Mouse (Mus musculus) intestine, embryonic 16.5 days (tissue): ENCODE measurements around the gene Mllt1. TPM values are rescaled to one million over a fixed set of nuclear protein-coding genes. Genes with fewer than 3 reads are reported as not detected.
"Not testable (repeated sequence)": the region's sequence is repeated elsewhere in the genome, so short reads cannot be mapped to it uniquely, and the experiment has no call there.

Experiments
- ATAC-seq: fragments of 200-750 bp; cut with Nextera tagmentation; 2 replicates; pipeline ENCODE4 v1.8.0; 2017; ENCODE audit warnings: moderate TSS enrichment, moderate library complexity
- H3K27ac ChIP-seq: fragments of 300-500 bp; sonication (generic); 2 replicates; pipeline ENCODE4 v1.5.1; 2014; ENCODE audit warnings: mild to moderate bottlenecking, low read length
- H3K27me3 ChIP-seq: fragments of 300-500 bp; sonication (generic); replicated peaks from 2 replicates; pipeline ENCODE4 v1.6.1; 2014; ENCODE audit warnings: low read length, control low read depth, mixed read lengths; ENCODE audit not compliant: control insufficient read depth, insufficient read depth
- H3K36me3 ChIP-seq: fragments of 300-500 bp; sonication (generic); 2 replicates; pipeline ENCODE4 v1.6.1; 2014; ENCODE audit warnings: low read length, control low read depth; ENCODE audit not compliant: control insufficient read depth, insufficient read depth
- H3K4me1 ChIP-seq: fragments of 300-500 bp; sonication (generic); 2 replicates; pipeline ENCODE4 v1.6.1; 2014; ENCODE audit warnings: low read length, control low read depth, mixed read lengths; ENCODE audit not compliant: control insufficient read depth, insufficient read depth
- H3K4me2 ChIP-seq: fragments of 300-500 bp; sonication (generic); 2 replicates; pipeline ENCODE4 v1.6.1; 2014; ENCODE audit warnings: low read depth, low read length, control low read depth
- H3K4me3 ChIP-seq: fragments of 300-500 bp; sonication (generic); 2 replicates; pipeline ENCODE4 v1.5.1; 2014; ENCODE audit warnings: mild to moderate bottlenecking, low read length
- H3K9ac ChIP-seq: fragments of 300-500 bp; sonication (generic); 2 replicates; pipeline ENCODE4 v1.6.1; 2014; ENCODE audit warnings: low read depth, low read length
- H3K9me3 ChIP-seq: fragments of 300-500 bp; sonication (generic); 2 replicates; pipeline ENCODE4 v1.6.1; 2016; ENCODE audit warnings: low read length, control low read depth; ENCODE audit not compliant: control insufficient read depth
- WGBS: fragments of 180-500 bp; shearing (Covaris S2); extraction: QIAGEN DNeasy Blood & Tissue Kit; methylation state at CpG from one replicate; pipeline ENCODE4 v1.1.7; 2014; 5-methylcytosine and 5-hydroxymethylcytosine counted together
- polyA plus RNA-seq: library from polyadenylated mRNA; unstranded; fragments of >200 nt; fragmentation: Nextera tagmentation; extraction: Ambion mirVana; gene quantifications from 2 replicates; pipeline ENCODE4 v1.2.1, GENCODE M21; 2015

Mllt1 gene
- polyA plus RNA-seq, 1 experiment from 2014 or later: 22.6 TPM

- Histone ChIP-seq H3K9me3 (no peaks in the 10 kb centered on the region), H3K4me2 (no peak overlapping the region), H3K27me3 (no peaks in the 10 kb centered on the region), H3K9ac (no peak overlapping the region), H3K4me1 (no peaks in the 10 kb centered on the region), H3K4me3 (no peak overlapping the region), H3K27ac (no peak overlapping the region), H3K36me3 (peaks cover 10% of the 10 kb centered on the region)
- 93% methylated on average over 3 of the region's 3 CpGs for WGBS
- no peak for ATAC-seq
Measured at GRCm38 (mm10) chr17:56919725-56920124, 15.5 kb downstream of the Mllt1 start.

GRCm38 (mm10) chr17:56917166-56917565 is 18.0 kb downstream of the Mllt1 start:
- no peaks in the 10 kb centered on the region for H3K4me1 ChIP-seq
- peaks cover 6% of the 10 kb centered on the region; the same call in 1 of the 2 replicates for H3K36me3 ChIP-seq
- WGBS: 96% methylated on average over 2 of the region's 2 CpGs
- H3K4me2 ChIP-seq: no peak overlapping the region
- H3K27ac ChIP-seq: no peak overlapping the region
- H3K27me3 ChIP-seq: no peaks in the 10 kb centered on the region
- H3K9me3 ChIP-seq: no peaks in the 10 kb centered on the region
- no peak for ATAC-seq
- no peak overlapping the region for H3K4me3 ChIP-seq
- no peak overlapping the region for H3K9ac ChIP-seq

- Histone ChIP-seq H3K27me3 (no peaks in the 10 kb centered on the region), H3K4me3 (no peak overlapping the region), H3K4me1 (no peaks in the 10 kb centered on the region), H3K36me3 (peaks cover 4% of the 10 kb centered on the region; the same call in 1 of the 2 replicates), H3K9me3 (no peaks in the 10 kb centered on the region), H3K27ac (no peak overlapping the region), H3K9ac (no peak overlapping the region), H3K4me2 (no peak overlapping the region)
- ATAC-seq: no peak
Measured at GRCm38 (mm10) chr17:56913444-56913843, 21.8 kb downstream of the Mllt1 start.

GRCm38 (mm10) chr17:56913023-56913422 is 22.2 kb downstream of the Mllt1 start:
- no peak for ATAC-seq
- peaks cover 4% of the 10 kb centered on the region; the same call in 1 of the 2 replicates for H3K36me3 ChIP-seq

GRCm38 (mm10) chr17:56909764-56910163 is 25.5 kb downstream of the Mllt1 start:
- not testable (repeated sequence) for H3K36me3 ChIP-seq, H3K9ac ChIP-seq, ATAC-seq

More at GRCm38 (mm10) chr17:56913023-56913422, 22.2 kb downstream of the Mllt1 start:
- Histone ChIP-seq H3K4me3 (no peak overlapping the region), H3K27ac (no peak overlapping the region), H3K27me3 (no peaks in the 10 kb centered on the region), H3K4me2 (no peak overlapping the region), H3K9me3 (no peaks in the 10 kb centered on the region), H3K4me1 (no peaks in the 10 kb centered on the region; the same call in 1 of the 2 replicates), H3K9ac (no peak overlapping the region)
- 87% methylated on average over 3 of the region's 3 CpGs for WGBS

GRCm38 (mm10) chr17:56907887-56908286 is 27.3 kb downstream of the Mllt1 start:
- WGBS: 41% methylated on average over 9 of the region's 9 CpGs
- H3K9ac ChIP-seq: no peak overlapping the region
- ATAC-seq: peak; percentile 21; the same call in 1 of the 2 replicates

More at GRCm38 (mm10) chr17:56909764-56910163, 25.5 kb downstream of the Mllt1 start:
- not testable (repeated sequence) for H3K27me3 ChIP-seq, H3K4me3 ChIP-seq, H3K4me1 ChIP-seq, H3K27ac ChIP-seq, H3K9me3 ChIP-seq, H3K4me2 ChIP-seq
- WGBS: 82% methylated on average over 2 of the region's 2 CpGs

GRCm38 (mm10) chr17:56907096-56907495 is 28.1 kb downstream of the Mllt1 start:
- no peaks in the 10 kb centered on the region for H3K27me3 ChIP-seq
- no peak overlapping the region for H3K4me2 ChIP-seq
- no peak overlapping the region for H3K4me3 ChIP-seq
- no peaks in the 10 kb centered on the region; the same call in 1 of the 2 replicates for H3K9me3 ChIP-seq
- no peaks in the 10 kb centered on the region; the same call in 1 of the 2 replicates for H3K4me1 ChIP-seq
- no peak overlapping the region for H3K9ac ChIP-seq
- WGBS: 82% methylated on average over 5 of the region's 5 CpGs
- peaks cover 10% of the 10 kb centered on the region for H3K36me3 ChIP-seq
- peak; percentile 39; the same call in 1 of the 2 replicates for ATAC-seq
- no peak overlapping the region for H3K27ac ChIP-seq

More at GRCm38 (mm10) chr17:56907887-56908286, 27.3 kb downstream of the Mllt1 start:
- H3K27ac ChIP-seq: no peak overlapping the region
- H3K4me1 ChIP-seq: no peaks in the 10 kb centered on the region; the same call in 1 of the 2 replicates
- H3K4me3 ChIP-seq: no peak overlapping the region
- H3K9me3 ChIP-seq: no peaks in the 10 kb centered on the region; the same call in 1 of the 2 replicates
- H3K36me3 ChIP-seq: peaks cover 10% of the 10 kb centered on the region
- H3K27me3 ChIP-seq: no peaks in the 10 kb centered on the region
- no peak overlapping the region for H3K4me2 ChIP-seq

- no peak overlapping the region for H3K9ac ChIP-seq
- WGBS: 82% methylated on average over 3 of the region's 3 CpGs
- no peaks in the 10 kb centered on the region; the same call in 1 of the 2 replicates for H3K4me1 ChIP-seq
- no peak overlapping the region for H3K27ac ChIP-seq
- ATAC-seq: no peak
- H3K4me3 ChIP-seq: no peak overlapping the region
- H3K4me2 ChIP-seq: no peak overlapping the region
- no peaks in the 10 kb centered on the region; the same call in 1 of the 2 replicates for H3K9me3 ChIP-seq
- H3K36me3 ChIP-seq: peaks cover 18% of the 10 kb centered on the region
- H3K27me3 ChIP-seq: no peaks in the 10 kb centered on the region
Measured at GRCm38 (mm10) chr17:56906166-56906565, 29.0 kb downstream of the Mllt1 start.

GRCm38 (mm10) chr17:56902698-56903097 is 32.5 kb downstream of the Mllt1 start:
- no peaks in the 10 kb centered on the region; the same call in 1 of the 2 replicates for H3K9me3 ChIP-seq
- no peak overlapping the region for H3K4me2 ChIP-seq
- peaks cover 39% of the 10 kb centered on the region for H3K36me3 ChIP-seq
- H3K27ac ChIP-seq: no peak overlapping the region
- H3K4me3 ChIP-seq: no peak overlapping the region
- H3K27me3 ChIP-seq: no peaks in the 10 kb centered on the region
- H3K9ac ChIP-seq: no peak overlapping the region
- 88% methylated on average over 5 of the region's 5 CpGs for WGBS
- no peak for ATAC-seq
- no peaks in the 10 kb centered on the region for H3K4me1 ChIP-seq
